Mouse (Mus musculus): Measurements from ENCODE around the gene Mthfs. TPM values are rescaled to one million over a fixed set of nuclear protein-coding genes. Genes with fewer than 3 reads are reported as not detected.
A peak's percentile ranks its signal among the peaks of the same experiment; 100 is the strongest.

Gene Mthfs
- total RNA-seq, 4 experiments from 2014 or later: 39.1 to 51.1 (median 41.8) TPM

- DNase-seq: no peak
Observed at GRCm38 (mm10) chr9:89253400-89253799, 42.9 kb downstream of the Mthfs start.

- no peak for DNase-seq
Observed at GRCm38 (mm10) chr9:89256556-89257335, 46.3 kb downstream of the Mthfs start.

GRCm38 (mm10) chr9:89263968-89264367 lies 53.5 kb downstream of the Mthfs start:
- DNase-seq: no peak

GRCm38 (mm10) chr9:89264571-89264970 lies 54.1 kb downstream of the Mthfs start:
- no peak for DNase-seq

GRCm38 (mm10) chr9:89267093-89267492 lies 56.6 kb downstream of the Mthfs start:
- DNase-seq: no peak

GRCm38 (mm10) chr9:89267572-89267971 lies 57.1 kb downstream of the Mthfs start:
- no peak for DNase-seq

- no peak for DNase-seq
Observed at GRCm38 (mm10) chr9:89270376-89270775, 59.9 kb downstream of the Mthfs start.

- no peak for DNase-seq
Observed at GRCm38 (mm10) chr9:89273766-89274165, 63.3 kb downstream of the Mthfs start.

- DNase-seq: no peak
Observed at GRCm38 (mm10) chr9:89278207-89278606, 67.7 kb downstream of the Mthfs start.

GRCm38 (mm10) chr9:89282374-89283068 lies 72.0 kb downstream of the Mthfs start:
- no peak for DNase-seq

GRCm38 (mm10) chr9:89288037-89288436 lies 77.6 kb downstream of the Mthfs start:
- DNase-seq: no peak

GRCm38 (mm10) chr9:89293364-89293763 lies 82.9 kb downstream of the Mthfs start:
- no peak for DNase-seq

GRCm38 (mm10) chr9:89294121-89294520 lies 83.6 kb downstream of the Mthfs start:
- no peak for DNase-seq

- DNase-seq: no peak
Observed at GRCm38 (mm10) chr9:89305637-89306036, 95.2 kb downstream of the Mthfs start.

- DNase-seq: no peak
Observed at GRCm38 (mm10) chr9:89308357-89309194, 98.1 kb downstream of the Mthfs start.

- DNase-seq: no peak
Observed at GRCm38 (mm10) chr9:89309195-89309535, 98.7 kb downstream of the Mthfs start.

- no peak for DNase-seq
Observed at GRCm38 (mm10) chr9:89311649-89312048, 101.2 kb downstream of the Mthfs start.

- DNase-seq: no peak
Observed at GRCm38 (mm10) chr9:89373731-89374130, 163.3 kb downstream of the Mthfs start.

GRCm38 (mm10) chr9:89374650-89375049 lies 164.2 kb downstream of the Mthfs start:
- DNase-seq: no peak

- DNase-seq: peak; percentile 25
Observed at GRCm38 (mm10) chr9:89403031-89403430, 192.6 kb downstream of the Mthfs start.

All from adrenal gland, adult 8-10 months (tissue).